Mouse (Mus musculus): Measurements from ENCODE around the gene Fbxo41.
"Not testable (repeated sequence)": the region's sequence is repeated elsewhere in the genome, so short reads cannot be mapped to it uniquely, and the experiment has no call there.

Gene Fbxo41

DNA sequence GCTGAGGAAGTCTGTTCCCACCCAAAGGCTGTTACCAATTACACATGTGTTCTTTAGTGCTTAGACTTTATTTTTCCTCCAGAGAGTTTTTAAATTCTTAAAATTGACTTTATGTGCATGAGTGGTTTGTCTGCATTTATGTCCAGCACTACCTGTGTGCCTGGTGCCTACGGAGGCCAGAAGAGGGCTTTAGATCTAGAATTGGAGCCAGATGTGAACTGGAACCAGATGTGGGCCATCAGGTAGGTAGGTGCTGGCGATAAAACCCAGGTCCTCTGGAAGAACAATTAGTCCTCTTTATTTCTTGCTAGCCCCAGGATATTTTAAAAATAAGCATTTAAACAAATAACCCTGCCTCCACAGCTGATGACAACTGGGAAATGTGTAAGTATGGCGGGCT lies 11.2 kb downstream of the Fbxo41 start:
- DNase-seq (ENCODE audit: low spot score in 2 of 2): no peak

DNA sequence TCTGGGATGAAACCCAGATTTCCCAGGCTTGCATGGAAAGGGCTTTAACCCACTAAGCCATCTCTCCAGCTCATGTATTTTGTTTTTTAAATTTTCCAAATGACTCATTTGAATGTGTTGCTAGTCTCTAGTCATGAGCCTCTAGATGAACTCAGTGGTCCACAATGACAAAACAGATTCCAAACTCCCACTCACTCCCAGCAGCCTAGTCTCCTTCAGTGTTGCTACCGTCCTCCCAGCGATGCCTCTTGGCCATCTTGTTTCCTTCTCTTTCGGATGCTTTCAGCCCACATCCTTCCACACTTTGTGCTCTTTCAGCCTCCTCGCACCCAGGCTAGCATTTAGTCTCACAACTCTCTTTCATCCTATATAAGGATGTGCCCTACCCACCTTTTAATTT lies 12.5 kb downstream of the Fbxo41 start:
- no peak for DNase-seq (ENCODE audit: low spot score in 2 of 2)

DNA sequence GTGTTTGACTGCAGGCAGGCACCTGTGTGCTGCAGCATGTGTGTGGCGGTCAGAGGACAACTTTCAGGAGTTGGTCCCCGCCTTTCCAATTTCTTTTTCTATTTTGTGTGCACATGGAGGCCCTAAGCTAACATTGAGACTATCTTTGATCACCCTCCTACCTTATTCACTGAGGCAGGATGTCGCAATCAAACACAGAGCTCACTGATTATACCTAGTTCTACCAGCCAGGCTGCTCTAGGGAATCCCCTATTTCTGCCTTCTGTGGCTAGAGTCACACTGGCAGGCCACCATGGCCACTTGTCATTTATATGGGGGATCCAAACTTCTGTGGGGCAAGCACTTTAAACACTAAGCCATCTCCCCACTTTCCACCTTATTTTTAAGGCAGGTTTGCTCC lies 13.1 kb downstream of the Fbxo41 start:
- DNase-seq (ENCODE audit: low spot score in 2 of 2): no peak

DNA sequence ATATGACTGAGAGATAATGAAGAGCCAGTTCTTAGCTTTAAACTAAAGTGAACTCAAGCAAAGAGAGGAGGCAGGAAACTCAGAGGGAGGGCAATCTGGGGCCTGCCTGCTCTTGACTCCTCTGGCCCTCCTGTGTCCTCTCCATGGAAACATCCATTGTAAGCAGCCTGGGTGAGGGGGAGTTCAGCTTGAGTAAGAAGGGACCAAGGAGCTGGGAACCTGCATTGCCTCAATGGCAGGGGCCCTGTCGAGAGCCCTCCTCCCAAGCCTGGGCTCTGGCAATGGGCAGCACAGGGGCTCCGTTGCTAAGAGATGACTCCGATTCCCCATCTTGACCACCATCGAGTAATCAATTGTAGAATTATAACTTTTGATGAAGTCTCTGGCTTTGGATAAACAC lies 14.3 kb downstream of the Fbxo41 start:
- no peak for DNase-seq (ENCODE audit: low spot score in 2 of 2)

DNA sequence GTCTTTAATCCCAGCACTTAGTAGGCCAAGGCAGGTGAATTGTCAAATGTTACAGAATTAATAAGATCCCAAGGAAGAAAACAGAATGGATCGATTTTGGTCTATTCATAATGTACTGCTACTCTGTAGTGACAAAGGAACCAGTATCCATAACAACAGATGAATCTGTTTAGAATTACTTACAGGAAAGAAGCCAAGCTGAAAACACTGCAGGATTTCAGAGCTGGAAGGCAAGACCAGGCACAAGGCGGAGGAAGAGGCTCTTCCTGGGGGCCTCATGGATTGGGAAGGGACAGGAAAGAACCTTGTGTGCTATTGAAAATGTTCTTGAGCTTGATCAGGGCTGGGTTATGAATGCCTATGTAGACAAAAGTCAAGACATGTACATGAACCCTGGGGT lies 17.1 kb downstream of the Fbxo41 start:
- DNase-seq (ENCODE audit: low spot score in 2 of 2): no peak

DNA sequence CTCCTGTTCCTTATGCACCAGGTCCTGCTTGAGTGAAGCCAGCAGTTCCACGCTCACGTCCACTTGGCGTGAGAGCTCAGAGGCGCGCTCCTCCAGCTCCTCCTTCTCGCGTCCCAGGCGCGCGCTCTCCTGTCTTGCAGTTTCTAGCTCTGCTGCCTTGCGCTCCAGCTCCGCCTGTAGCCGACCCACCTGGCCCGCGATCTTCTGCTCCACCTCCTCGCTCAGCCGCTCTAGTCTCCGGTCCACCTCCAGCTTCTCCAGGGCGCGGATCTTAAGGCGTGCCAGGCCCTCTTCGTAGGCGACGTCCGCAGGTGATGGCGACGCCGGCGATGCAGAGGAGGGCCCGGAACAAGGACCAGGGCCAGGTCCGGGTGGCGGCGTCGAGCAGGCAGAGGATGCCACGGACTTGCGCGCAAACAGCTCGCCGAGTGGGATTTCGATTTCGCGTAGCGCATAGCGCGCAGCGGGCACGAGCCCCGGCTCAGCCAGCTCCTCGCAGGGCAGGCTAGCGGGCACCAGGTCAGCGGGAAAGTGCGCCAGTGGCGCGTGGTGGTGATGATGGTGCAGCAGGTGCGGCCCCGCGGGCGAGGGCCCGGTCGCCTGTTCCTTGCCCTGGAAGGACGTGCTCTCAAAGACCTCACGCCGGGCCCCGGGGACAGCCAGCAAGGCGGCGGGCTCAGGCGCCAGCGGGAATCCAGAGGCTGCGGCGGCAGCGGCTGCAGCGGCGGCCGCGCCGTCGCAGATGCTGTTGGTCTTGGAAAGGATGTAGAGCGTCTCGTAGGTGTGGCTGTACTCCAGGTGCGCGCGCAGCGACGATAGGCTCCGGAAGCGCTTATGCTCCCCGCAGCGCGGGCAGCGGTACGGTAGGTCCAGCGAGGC lies 18.7 kb downstream of the Fbxo41 start:
- DNase-seq (ENCODE audit: low spot score in 2 of 2): no peak

DNA sequence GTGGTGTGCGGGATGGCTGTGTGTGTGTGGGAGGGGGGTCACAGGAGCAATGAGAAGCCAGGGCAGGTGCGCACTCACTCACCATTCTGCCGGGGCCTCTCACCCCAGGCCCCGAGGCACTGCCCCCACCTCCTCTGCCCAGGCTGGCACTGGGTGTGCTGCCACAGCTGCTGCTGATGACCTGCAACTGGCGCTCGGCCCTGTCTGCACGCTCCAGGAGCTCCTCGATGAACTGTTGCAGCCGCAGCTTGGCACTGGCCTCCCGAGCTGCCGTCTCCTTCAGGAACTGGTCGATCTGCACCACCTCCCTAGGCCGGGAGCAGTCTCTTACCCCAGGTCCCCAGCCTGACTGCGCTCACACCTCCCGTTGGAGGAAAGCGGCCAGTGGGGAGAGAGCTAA lies 22.1 kb downstream of the Fbxo41 start:
- no peak for DNase-seq (ENCODE audit: low spot score in 2 of 2)

DNA sequence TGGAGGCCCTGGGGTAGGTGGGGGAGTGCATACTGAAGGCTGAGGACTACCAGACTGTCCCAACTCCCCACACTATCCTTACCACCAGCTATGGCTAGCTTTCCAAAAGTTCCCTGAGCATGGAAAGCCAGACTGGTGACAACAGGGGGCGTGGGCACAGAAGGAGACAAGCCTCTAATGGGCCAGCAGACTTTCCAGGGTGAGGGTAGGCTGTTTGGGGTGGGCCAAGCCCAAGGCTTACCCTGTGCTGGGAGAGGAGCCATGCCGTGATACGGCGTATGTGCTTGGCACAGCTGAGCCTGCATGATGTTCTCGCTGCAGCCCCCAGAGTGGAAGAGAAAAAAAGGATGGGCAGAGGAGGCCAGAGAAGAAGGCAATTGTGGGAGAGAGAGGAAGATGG lies 22.8 kb downstream of the Fbxo41 start:
- DNase-seq (ENCODE audit: low spot score in 2 of 2): no peak

DNA sequence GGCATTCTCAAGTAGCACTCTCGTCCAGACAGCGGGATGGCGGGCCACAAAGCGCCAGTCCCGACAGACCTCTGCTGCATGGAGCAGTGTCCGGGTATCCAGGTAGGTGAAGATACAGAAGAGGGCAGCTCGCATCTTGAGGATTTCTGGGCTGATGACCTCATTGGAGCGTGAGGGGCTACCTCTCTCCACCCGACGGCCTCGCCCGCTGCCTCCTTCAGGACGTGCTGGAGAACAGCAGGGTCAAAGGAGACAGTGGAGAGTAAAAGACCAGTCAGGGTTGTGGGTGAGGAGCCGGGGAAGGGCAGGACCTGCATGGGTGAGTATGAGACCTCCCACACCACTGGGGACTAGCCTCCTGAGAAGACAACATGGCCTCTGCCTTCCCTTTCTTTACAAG lies 24.4 kb downstream of the Fbxo41 start:
- no peak for DNase-seq (ENCODE audit: low spot score in 2 of 2)

DNA sequence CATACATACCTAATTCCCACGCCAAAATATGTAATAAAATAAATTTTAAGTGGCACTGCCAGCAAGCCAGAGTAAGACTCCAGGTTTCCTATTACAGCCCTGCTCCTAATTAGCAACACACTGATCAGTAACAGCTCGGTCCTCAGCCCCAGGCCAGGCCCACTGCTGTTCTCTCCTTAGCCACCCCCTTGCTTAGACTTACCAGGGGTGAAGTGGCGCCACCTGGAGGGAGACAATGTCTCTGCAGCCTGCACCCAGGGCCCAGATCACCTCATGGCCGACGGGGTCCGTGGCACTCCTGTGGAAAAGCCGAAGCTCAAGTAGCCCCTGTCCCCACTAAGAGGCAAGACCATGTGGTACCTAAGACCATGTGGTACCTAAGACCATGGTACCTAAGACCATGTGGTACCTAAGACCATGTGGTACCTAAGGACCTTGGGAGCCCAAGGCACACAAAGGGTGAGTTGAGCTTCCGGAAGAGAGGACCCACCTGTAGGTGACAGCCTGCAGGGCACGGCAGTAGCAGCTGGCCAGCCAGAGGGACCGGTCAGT lies 25.4 kb downstream of the Fbxo41 start:
- DNase-seq (ENCODE audit: low spot score in 2 of 2): peak; percentile 22 to 60

DNA sequence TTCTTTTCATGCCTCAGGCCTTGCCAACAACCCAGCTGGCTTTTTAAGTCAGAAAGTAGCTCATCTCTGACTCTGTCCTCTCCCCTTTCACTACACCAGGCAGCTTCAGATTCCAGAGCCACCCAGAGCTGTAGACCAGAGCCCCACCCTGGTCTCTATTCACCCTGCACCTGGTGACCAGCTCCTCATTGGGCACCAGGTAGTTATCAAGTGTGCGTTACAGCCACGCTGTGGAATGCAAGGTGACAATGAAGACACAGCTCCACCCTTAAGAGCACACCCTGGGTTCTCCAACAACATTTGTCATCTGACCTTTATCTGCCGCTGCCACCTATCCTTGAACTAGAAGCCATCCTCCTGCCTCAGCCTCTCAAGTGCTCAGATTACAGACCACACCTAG lies 27.2 kb downstream of the Fbxo41 start:
- DNase-seq (ENCODE audit: low spot score in 2 of 2): no peak

DNA sequence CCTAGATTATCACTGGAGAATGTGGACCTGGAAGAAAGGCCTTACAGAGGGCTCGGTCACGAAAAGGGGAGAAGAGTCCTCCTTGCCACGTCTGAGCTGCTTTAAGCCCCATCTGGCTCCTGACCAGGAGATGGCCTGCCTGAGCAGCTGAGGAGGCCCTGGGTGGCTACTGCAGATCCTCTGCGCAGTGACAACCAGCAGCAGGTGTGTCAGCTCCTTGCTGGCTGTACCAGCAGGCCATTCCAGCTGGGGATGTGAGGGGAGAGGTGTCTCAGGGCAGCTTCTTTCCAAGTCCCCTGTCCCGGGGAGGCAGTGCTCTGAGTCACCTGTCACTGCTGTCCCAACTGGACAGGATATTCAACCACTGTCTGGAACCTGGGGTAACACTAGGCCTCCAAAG lies 30.3 kb downstream of the Fbxo41 start:
- DNase-seq (ENCODE audit: low spot score in 2 of 2): no peak

DNA sequence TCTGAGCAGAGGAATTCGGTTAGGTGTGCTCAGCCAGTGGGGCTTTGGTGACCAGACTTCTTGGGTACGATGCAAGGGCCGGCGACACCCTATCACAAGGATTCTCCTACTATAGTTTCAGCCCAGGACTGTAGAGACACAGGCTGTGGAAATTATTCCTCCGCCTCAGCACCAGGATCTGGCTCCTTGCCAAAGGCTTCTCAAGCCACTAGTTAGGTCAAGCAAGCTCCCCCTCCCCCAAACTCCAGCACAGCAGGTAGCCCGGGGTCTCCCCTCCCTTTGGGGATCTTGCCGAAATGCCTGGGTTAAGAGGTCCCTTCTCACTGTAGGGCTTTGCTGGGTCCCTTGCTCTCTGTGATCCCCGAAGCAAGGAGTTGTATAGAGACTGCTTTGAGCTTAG lies 30.8 kb downstream of the Fbxo41 start:
- no peak for DNase-seq (ENCODE audit: low spot score in 2 of 2)

DNA sequence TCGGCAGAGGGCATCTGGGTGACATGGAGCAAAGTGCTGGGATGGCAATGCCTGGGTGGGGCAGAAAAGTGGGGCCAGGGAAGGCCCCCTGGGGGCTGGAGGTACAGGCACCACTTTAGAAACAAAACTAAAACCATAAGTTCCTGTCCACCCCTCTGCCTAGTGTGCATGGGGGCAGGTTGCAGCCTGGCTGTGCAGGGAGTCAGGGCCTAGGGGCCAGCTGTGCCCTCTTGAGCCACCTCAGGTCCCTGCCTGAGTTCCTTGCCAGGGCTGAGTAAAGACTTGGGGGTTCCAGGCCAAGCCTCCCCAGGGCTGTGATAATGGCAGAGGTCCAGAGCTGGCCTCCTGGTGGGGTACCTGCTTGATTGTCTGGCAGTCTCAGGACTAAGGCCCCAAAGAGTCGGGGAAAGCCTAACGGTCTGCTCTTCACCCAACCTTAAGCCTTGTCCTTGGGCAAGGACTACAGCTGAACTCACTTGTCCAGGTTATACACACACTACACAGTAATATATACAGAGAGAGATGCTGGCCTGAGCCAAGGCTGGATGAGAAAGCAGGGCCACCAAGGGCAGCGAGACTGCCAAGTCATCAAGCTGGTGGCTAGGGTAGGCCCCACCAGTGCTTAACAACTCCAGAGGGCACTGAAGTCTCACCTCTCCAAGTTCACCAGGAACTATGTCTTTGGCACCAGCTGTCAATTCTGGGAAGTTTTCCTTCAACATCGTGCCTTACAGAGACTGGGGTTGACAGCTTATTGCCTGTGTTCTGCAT lies 32.9 kb downstream of the Fbxo41 start:
- no peak for DNase-seq (ENCODE audit: low spot score in 2 of 2)

DNA sequence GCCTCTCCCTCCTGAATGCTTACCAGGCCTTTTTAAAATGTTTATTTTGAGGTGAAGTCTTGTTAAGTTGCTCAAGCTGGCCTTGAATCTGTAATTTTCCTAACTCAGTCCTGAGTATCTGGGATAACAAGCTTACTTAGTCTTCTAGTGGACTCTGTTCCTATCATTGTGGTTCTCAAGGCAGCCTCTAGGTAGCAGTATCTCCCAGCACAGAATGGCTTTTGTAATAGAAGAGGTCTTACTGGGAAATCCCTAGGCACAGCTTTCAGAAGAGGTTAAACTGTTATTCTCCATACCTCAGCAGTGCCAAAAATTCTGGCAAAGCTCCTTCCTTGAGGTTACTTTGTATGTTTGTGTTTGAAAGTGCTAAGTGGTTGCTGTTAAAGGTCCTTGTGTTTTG lies 37.4 kb downstream of the Fbxo41 start:
- DNase-seq (ENCODE audit: low spot score in 2 of 2): no peak

DNA sequence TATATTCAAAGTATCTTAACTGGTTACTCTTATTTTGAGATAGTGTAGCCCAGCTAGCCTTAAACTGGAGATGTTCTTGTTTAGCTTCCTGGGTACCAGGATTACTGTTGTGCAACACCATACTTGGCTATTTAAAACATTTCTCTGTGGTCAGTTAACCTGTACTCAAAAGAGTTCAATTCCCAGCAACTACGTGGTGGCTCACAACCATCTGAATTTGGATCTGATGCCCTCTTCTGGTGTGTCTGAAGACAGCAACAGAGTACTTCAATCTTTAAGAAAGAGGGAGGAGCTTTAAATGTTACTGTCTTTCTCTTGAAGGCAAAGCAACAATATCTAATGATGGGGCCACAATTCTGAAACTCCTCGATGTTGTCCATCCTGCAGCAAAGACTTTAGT lies 43.2 kb downstream of the Fbxo41 start:
- no peak for DNase-seq (ENCODE audit: low spot score in 2 of 2)

DNA sequence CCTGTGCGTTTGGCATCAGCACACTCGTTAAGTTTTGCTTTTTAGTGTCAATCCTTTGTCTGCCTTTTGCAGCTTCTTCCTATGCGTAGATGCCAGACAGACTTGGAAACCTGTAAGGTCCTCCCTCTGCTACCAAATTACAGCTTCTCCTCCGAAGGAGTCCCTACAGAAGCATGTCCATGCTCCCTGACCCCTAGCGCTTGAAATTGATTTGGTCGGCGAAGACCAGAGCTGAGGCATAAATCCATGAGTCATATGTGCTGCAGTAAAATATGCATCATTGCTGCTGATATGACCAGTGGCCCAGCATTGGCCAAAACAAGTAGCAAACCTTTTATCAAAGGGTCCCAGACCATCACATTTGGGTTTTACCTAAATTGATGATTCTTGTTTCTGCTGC lies 50.0 kb downstream of the Fbxo41 start:
- DNase-seq (ENCODE audit: low spot score in 2 of 2): peak; percentile 28

DNA sequence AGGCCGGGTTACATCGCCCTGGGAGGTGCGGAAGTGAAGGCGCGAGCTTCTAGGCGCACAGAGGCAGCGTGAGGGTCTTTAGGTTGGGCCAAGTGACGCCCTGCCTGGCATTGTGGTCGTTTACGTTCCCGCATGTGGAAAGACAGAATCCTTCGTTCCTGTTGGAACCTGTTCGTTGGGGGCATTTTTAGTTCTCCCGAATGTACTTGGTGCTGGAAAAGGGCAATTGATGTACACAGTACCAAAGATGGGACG lies 50.5 kb downstream of the Fbxo41 start:
- no peak for DNase-seq (ENCODE audit: low spot score in 2 of 2)

DNA sequence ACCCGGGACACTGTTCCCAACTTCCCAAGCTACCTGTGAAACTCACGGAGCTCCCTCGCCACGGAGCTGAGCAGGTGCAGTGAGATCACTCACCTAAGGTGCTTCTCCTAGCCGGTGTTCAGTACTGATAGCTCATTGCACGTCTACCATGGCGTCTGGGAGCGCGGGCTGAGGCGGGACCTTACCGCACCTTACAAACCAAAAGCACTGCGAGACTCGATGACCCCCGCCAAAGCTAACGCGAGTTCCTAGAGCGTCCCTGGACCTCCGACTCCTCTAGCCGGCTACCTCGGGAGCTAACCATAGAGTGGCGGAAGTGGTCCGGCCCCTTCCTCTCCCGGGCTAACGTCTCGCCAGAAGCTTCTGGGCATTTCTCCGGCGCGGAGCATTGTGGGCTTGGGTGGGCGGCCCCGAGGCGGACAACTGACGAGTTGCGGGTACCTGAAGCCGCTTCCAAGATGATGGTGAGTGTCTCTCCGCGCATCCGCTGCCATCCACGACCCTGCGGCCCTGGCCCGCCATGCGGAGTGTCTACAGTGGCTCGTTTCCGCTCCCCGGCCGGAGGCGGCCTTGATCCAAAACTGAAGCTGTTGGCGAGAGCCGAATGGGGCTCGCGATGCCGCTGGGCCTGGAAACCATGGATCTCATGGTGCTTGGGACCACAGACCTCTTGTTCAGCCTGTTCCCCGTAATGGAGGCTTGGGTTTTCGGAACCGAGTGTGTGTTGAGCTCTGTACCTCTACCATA lies 51.0 kb downstream of the Fbxo41 start, which contains the start of gene Pradc1:
Gene Pradc1 (minus strand): TSS at position 307 of the 747 bp plus-strand sequence.
- peak; percentile 92 to 96 for DNase-seq (ENCODE audit: low spot score in 2 of 2)

DNA sequence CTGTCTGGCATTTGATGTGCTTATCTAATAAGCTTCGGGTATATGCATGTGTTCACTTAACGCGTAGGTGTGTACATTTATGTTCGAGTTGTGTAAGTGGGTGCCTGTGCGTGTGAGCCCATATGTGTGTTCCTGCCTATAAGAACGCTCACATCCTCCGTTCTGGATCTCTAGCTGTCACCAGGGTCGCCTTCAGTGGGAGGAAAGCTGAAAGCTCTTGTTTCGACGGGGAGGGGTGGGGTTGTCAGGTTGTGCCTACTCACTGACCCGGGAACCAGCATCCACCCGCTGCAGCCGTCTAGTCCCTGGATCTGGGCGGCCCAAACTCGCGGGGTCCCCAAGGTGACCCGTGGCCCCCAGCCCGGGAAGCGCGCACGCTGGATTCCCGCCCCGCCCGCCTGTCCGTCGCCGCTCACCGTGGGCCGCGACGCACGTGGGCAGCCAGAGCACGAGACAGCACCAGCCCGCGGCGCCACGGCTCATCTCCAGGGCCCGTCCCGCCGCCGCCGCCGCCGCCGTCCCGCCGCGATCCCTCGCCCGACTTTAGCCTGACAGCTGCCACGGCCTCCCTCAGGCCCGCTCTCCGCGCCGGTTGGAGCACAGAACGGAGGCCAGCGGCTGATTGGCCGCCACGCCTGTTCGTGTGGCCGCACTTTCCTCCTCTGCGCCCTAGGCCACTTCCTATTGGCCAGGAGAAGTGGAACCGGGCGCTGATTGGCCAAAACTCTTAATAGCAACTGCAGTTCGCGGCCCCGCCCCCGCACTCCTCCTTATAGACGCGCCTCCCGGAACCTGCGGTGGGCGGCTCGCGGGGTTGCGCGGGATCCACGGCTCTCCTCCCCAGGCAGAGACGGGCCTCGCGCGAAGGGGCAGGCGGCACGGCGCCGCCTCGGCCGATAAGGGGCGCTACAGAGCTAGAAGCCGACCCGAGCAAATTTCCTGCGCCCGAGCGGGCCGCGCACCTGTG lies 51.8 kb downstream of the Fbxo41 start, which contains the start of gene Cct7:
Gene Cct7 (plus strand): TSS at position 818 of the 967 bp plus-strand sequence.
- peak; percentile 97 to 99 for DNase-seq (ENCODE audit: low spot score in 2 of 2)

DNA sequence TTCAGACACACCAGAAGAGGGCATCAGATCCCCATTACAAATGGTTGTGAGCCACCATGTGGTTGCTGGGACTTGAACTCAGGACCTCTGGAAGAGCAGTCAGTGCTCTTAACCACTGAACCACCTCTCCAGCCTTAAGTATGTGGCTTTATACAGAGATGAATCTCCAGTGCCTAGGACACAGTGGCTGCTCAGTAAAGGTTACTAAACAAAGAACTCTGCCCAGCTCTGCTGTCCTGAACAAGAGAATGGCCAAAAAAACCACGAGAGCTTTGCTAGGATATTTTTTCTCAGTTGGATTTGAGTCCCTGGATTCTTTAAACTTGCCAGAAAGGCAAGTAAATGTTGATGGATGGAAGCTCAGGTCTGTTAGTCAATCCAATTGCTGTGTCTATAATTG lies 52.7 kb downstream of the Fbxo41 start:
- not testable (repeated sequence) for DNase-seq (ENCODE audit: low spot score in 2 of 2)

Measured in spleen, postnatal 10 days (tissue).